Mouse (Mus musculus) hindbrain, embryonic 10.5 days (tissue): ENCODE data around the gene Vars2. TPM values are rescaled to one million over a fixed set of nuclear protein-coding genes. Genes with fewer than 3 reads are reported as not detected.

Experiments
- DNase-seq: peaks from one replicate; pipeline ENCODE4 v3.0.0-alpha.2; 2017; ENCODE audit warnings: low spot score
- H3K27ac ChIP-seq: fragments of 300-500 bp; sonication (generic); 2 replicates; pipeline ENCODE4 v1.5.1; 2016; ENCODE audit warnings: mild to moderate bottlenecking, moderate library complexity
- H3K27me3 ChIP-seq: fragments of 300-500 bp; sonication (generic); 2 replicates; pipeline ENCODE4 v1.6.1; 2016; ENCODE audit warnings: mild to moderate bottlenecking; ENCODE audit not compliant: poor library complexity, insufficient read depth, severe bottlenecking
- H3K36me3 ChIP-seq: fragments of 300-500 bp; sonication (generic); 2 replicates; pipeline ENCODE4 v1.6.1; 2016; ENCODE audit warnings: mild to moderate bottlenecking, moderate library complexity
- H3K4me1 ChIP-seq: fragments of 300-500 bp; sonication (generic); replicated peaks from 2 replicates; pipeline ENCODE4 v1.6.1; 2016; ENCODE audit warnings: mild to moderate bottlenecking
- H3K4me3 ChIP-seq: fragments of 300-500 bp; sonication (generic); 2 replicates; pipeline ENCODE4 v1.5.1; 2016; ENCODE audit warnings: mild to moderate bottlenecking, moderate library complexity
- H3K9me3 ChIP-seq: fragments of 300-500 bp; sonication (generic); 2 replicates; pipeline ENCODE4 v1.6.1; 2016; ENCODE audit warnings: mild to moderate bottlenecking, moderate library complexity
- WGBS: fragments of 180-500 bp; shearing (Covaris S2); methylation state at CpG from one replicate; pipeline ENCODE4 v1.1.7; 2016; 5-methylcytosine and 5-hydroxymethylcytosine counted together
- polyA plus RNA-seq: library from polyadenylated mRNA; unstranded; fragments of >200 nt; fragmentation: Nextera tagmentation; extraction: Ambion mirVana; gene quantifications from 2 replicates; pipeline ENCODE4 v1.2.1, GENCODE M21; 2016

Vars2 gene
- 16.7 and 17.4 TPM in 2 replicates for polyA plus RNA-seq

DNA sequence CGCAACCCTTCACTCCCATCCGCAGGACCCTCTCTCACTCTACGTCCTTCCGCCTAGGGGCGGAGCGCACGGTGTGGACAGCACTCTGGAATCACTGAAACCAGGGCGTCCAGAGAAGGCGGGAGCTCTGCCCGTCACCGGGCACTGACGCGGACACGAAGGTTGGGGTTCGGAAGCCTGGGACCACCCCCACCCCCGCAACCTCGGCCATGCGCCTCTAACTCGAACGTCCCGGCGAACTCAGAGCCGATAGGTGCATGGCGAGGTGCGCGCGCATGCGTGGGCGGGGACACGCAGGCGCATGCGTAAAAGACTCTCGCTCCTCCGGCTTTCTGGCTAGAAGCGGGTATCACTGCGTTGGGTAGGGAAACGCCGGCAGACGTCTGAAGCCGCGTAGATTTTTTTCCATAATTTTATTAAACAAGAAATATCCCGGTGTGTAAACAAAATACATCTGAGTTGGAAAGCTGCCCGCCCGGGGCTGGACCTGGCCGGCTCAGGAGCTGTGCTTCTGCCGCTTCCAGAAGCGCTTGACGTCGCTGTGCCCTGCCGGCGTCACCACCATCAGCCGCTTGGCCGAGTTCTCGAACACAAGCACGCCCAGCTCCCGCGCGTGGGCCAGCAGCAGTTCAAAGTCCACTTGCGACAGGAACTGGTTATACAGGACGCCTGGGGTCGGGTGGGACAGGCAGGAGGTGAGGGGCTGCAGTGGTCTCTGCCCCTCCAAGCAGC is at the start of gene Vars2:
Gene Vars2, minus strand, starts transcription at position 259 of the 732 bp plus-strand sequence.
- H3K4me3 ChIP-seq, result peak within 1 kb of the TSS; percentile 69
- H3K4me1 ChIP-seq, result peaks cover 25% of the 10 kb centered on the region
- no peaks in the 10 kb centered on the region for H3K27me3 ChIP-seq
- under 1% methylated on average over 61 of the region's 61 CpGs for WGBS
- H3K9me3 ChIP-seq, result no peaks in the 10 kb centered on the region
- peak; percentile 97 for DNase-seq
- peaks cover 51% of the 10 kb centered on the region for H3K36me3 ChIP-seq
- peak within 1 kb of the TSS; percentile 93 for H3K27ac ChIP-seq

DNA sequence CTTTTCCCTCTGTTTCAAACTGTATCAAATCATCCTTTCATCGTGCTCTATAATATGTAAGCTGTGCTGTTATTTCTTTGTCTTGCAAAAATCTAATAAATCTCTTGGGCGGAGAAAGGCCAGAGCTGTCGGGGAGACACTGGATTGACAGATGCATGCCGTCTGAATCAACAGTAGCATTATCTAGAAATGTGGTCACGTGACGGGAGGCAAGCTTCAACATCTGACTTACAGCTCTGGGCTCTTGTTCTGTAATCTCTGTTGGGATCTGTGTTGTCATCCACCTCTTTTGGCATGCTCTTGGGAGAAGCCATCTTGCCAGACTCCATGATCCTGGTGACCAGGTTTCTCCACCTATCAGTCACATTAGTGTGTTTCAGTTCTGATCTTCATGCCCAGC is 49.7 kb upstream of the Vars2 start:
- no peak overlapping the region for H3K27ac ChIP-seq
- no peak for DNase-seq
- no peaks in the 10 kb centered on the region for H3K9me3 ChIP-seq
- 88% methylated on average over 6 of the region's 6 CpGs for WGBS
- H3K4me3 ChIP-seq, result no peak overlapping the region
- no peaks in the 10 kb centered on the region for H3K36me3 ChIP-seq
- H3K27me3 ChIP-seq, result peaks cover 6% of the 10 kb centered on the region; the same call in 1 of the 2 replicates
- H3K4me1 ChIP-seq, result peaks cover 19% of the 10 kb centered on the region

GRCm38 (mm10) chr17:35716114-35716513 is 48.7 kb upstream of the Vars2 start:
- peaks cover 18% of the 10 kb centered on the region for H3K4me1 ChIP-seq
- DNase-seq, result no peak
- H3K27me3 ChIP-seq, result peaks cover 6% of the 10 kb centered on the region; the same call in 1 of the 2 replicates
- WGBS, result 93% methylated on average over 3 of the region's 3 CpGs
- no peak overlapping the region for H3K4me3 ChIP-seq
- no peaks in the 10 kb centered on the region for H3K9me3 ChIP-seq
- H3K36me3 ChIP-seq, result no peaks in the 10 kb centered on the region
- no peak overlapping the region for H3K27ac ChIP-seq

GRCm38 (mm10) chr17:35710705-35711347 is 43.4 kb upstream of the Vars2 start:
- Histone ChIP-seq H3K4me1 (peaks cover 28% of the 10 kb centered on the region), H3K4me3 (peak overlapping the region; percentile 14), H3K9me3 (no peaks in the 10 kb centered on the region), H3K27me3 (no peaks in the 10 kb centered on the region), H3K27ac (peak overlapping the region; percentile 73), H3K36me3 (no peaks in the 10 kb centered on the region)
- WGBS, result 46% methylated on average over 8 of the region's 8 CpGs
- no peak for DNase-seq

DNA sequence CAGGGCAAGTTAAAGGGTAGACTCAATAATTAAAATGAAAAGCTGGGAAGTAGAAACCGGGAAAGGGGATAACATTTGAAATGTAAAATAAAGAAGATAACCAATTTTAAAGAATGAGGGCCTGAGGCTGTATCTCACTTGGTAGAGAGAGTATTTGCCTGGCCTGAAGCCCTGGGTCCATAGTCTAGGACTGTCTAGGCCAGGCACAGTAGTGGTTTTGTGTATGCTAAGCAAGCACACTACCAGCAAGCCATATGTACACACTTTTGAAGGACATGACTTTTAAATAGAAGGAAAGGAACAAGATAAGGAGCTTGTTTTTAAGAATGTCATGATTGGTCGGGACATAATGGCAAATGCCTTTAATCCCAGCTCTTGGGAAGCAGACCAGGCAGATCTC is 41.2 kb upstream of the Vars2 start:
- no peaks in the 10 kb centered on the region for H3K27me3 ChIP-seq
- no peak for DNase-seq
- 86% methylated on average over 2 of the region's 2 CpGs for WGBS
- H3K36me3 ChIP-seq, result no peaks in the 10 kb centered on the region
- no peak overlapping the region for H3K27ac ChIP-seq
- H3K9me3 ChIP-seq, result no peaks in the 10 kb centered on the region
- peaks cover 44% of the 10 kb centered on the region for H3K4me1 ChIP-seq
- H3K4me3 ChIP-seq, result no peak overlapping the region

GRCm38 (mm10) chr17:35707929-35708328 is 40.5 kb upstream of the Vars2 start:
- WGBS, result 70% methylated on average over 7 of the region's 7 CpGs
- Histone ChIP-seq H3K27ac (no peak overlapping the region), H3K9me3 (no peaks in the 10 kb centered on the region), H3K4me1 (peaks cover 46% of the 10 kb centered on the region), H3K27me3 (no peaks in the 10 kb centered on the region), H3K4me3 (no peak overlapping the region), H3K36me3 (no peaks in the 10 kb centered on the region)
- DNase-seq, result no peak

DNA sequence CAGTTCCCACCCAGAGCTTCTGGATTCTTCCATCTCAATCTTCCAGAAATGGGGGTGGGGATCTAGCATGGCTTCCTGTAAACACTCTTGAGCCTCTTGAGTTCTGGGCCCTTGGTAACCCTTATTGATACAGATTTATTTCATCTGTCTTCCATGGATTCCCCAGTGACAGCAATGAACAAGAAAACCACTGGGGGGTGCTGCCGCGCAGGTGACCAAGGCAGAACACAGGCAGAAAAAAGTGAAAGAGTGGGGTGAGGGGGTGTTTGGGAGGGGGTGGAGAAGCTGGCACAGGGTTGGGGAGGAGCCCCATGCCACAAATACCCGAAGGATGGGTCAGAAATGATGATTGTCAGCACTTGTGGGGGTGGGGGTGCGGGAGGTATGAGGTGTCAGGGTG is 38.4 kb upstream of the Vars2 start:
- H3K4me1 ChIP-seq, result peaks cover 51% of the 10 kb centered on the region
- H3K27me3 ChIP-seq, result peaks cover 11% of the 10 kb centered on the region; the same call in 1 of the 2 replicates
- WGBS, result 24% methylated on average over 4 of the region's 4 CpGs
- H3K9me3 ChIP-seq, result no peaks in the 10 kb centered on the region
- H3K27ac ChIP-seq, result peak overlapping the region; percentile 99
- peak; percentile 58 for DNase-seq
- 0 out of 2 replicates have a peak, but pooled peaks cover 3% of the 10 kb centered on the region for H3K36me3 ChIP-seq
- no peak overlapping the region for H3K4me3 ChIP-seq

DNA sequence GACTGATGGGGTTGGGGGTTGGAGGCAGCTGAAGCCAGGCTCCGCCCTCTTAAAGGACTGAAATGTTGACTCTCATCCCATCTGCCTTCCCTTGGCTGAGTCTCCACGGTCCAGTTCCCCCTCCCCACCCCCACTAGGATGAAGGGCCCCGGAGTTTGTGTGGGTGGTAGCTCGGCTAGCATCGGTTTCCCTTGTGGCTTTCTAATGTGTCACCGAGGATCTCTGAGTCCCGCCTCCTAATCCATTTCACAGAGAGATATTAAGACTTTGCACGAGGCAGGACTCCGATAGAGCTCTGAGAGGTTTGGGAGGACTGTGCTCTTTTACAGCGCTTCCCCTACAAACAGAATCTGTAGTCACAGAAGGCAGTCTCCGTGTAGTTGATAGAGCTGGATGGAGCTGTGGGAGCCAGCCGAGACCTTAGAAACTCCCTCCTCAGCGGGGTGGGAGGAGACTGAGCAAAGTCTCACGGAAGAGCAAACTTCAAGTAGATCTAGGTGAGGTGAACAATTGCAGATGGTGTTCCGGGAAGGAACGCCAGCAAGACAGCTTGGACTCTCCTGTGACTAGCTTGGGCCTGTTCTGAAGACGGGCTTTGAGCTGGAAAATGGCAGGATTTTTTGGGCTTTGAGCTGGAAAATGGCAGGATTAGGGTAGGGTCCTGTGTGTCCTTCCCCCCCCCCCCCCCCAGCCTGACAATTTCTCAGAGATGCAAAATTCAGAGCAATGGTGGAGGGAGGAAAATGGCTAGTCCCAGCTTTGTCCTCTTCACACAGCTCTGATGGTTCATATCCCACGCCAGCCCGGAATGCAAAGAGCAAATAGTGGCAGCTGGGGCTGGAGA is 37.5 kb upstream of the Vars2 start, which contains the start of gene Ddr1:
Gene Ddr1, minus strand, starts transcription at position 1 of the 844 bp plus-strand sequence.
- Histone ChIP-seq H3K9me3 (no peaks in the 10 kb centered on the region), H3K36me3 (peaks cover 4% of the 10 kb centered on the region), H3K27me3 (peaks cover 14% of the 10 kb centered on the region; the same call in 1 of the 2 replicates), H3K4me3 (peak within 1 kb of the TSS; percentile 96), H3K4me1 (peaks cover 51% of the 10 kb centered on the region), H3K27ac (peak within 1 kb of the TSS; percentile 99)
- peak; percentile 88 for DNase-seq
- 3% methylated on average over 19 of the region's 19 CpGs for WGBS

- Histone ChIP-seq H3K4me3 (peak overlapping the region; percentile 96), H3K27ac (peak overlapping the region; percentile 99), H3K9me3 (no peaks in the 10 kb centered on the region), H3K4me1 (peaks cover 61% of the 10 kb centered on the region), H3K27me3 (peaks cover 14% of the 10 kb centered on the region; the same call in 1 of the 2 replicates), H3K36me3 (peaks cover 15% of the 10 kb centered on the region)
- under 1% methylated on average over 14 of the region's 14 CpGs for WGBS
- DNase-seq, result peak; percentile 93
These were observed 36.4 kb upstream of the Vars2 start for GRCm38 (mm10) chr17:35703751-35704271.

- Histone ChIP-seq H3K9me3 (no peaks in the 10 kb centered on the region), H3K27me3 (peaks cover 14% of the 10 kb centered on the region; the same call in 1 of the 2 replicates), H3K4me1 (peaks cover 69% of the 10 kb centered on the region), H3K36me3 (peaks cover 15% of the 10 kb centered on the region), H3K4me3 (peak overlapping the region; percentile 96), H3K27ac (peak overlapping the region; percentile 99)
- no peak for DNase-seq
- WGBS, result 1% methylated on average over 2 of the region's 2 CpGs
These were observed 35.7 kb upstream of the Vars2 start for GRCm38 (mm10) chr17:35703065-35703464.

DNA sequence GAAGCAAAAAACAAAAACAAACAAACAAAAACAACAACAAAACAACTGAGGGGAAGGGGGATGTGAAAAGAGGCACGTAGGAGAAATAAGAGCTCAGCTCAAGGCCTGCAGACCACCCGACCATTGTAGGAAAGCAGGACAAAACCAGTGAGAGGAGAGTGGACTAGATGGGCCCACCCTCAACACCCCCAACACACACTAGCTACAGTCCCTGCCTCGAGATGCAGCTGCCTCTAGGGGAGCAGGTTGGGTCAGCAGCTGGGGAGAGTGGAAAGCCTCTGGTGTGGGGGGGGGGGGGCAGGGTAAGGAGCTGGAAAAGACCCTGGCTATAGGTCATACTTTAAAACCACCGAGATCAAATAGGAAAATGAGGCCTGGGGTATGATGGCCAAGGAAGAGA is 35.2 kb upstream of the Vars2 start:
- WGBS, result 0% methylated on average over 4 of the region's 4 CpGs
- H3K27me3 ChIP-seq, result peaks cover 14% of the 10 kb centered on the region; the same call in 1 of the 2 replicates

DNA sequence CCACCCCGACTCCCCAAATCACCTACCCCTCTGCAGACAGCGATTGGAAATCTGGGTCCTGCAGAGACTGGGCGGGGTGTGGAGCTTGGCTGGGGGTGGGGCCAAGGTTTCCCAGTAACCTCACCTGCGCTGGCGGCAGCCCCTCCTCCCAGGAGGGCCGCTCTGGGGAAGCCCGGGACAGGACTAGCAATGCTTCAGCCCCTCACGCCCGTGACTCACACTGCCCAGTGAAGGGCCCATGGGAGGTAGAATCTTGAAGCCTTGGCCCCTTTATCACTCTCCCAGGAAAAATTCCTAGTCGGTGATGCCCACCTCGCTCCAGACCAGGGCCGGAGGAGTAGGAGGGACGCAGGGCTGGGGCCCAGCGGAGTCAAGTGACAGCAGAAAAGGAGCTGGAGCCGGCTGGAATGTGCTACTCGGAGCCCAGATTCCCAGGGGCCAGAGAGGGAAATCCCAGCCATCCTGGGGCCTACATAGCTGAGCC is 34.6 kb upstream of the Vars2 start:
- H3K27ac ChIP-seq, result peak overlapping the region; percentile 99
- no peaks in the 10 kb centered on the region for H3K9me3 ChIP-seq
- H3K4me3 ChIP-seq, result peak overlapping the region; percentile 96
- WGBS, result under 1% methylated on average over 16 of the region's 16 CpGs
- peak; percentile 61 for DNase-seq
- H3K4me1 ChIP-seq, result peaks cover 79% of the 10 kb centered on the region
- H3K36me3 ChIP-seq, result peaks cover 15% of the 10 kb centered on the region
- H3K27me3 ChIP-seq, result peaks cover 14% of the 10 kb centered on the region; the same call in 1 of the 2 replicates

More for the DNA sequence above, 35.2 kb upstream of the Vars2 start:
- Histone ChIP-seq H3K4me3 (peak overlapping the region; percentile 96), H3K36me3 (peaks cover 15% of the 10 kb centered on the region), H3K4me1 (peaks cover 73% of the 10 kb centered on the region), H3K27ac (peak overlapping the region; percentile 99), H3K9me3 (no peaks in the 10 kb centered on the region)
- no peak for DNase-seq
